Mouse (Mus musculus) left cerebral cortex, postnatal 10 days (tissue): ENCODE data around the gene Bcor. TPM values are rescaled to one million over a fixed set of nuclear protein-coding genes. Genes with fewer than 3 reads are reported as not detected.

Experiments used
- DNase-seq, 2 experiments: peaks; one replicate each; pipeline ENCODE4 v3.0.0; 2021 to 2022; ENCODE audit warnings: low spot score in 2 of 2, mixed read lengths in 1 of 2; ENCODE audit errors: extremely low spot score in 1 of 2
- intact Hi-C: fragments of 180-260 bp; cut with DNase I; formaldehyde crosslinking; loops from one replicate; pipeline ENCODE4 v1.15.1; 2025
- total RNA-seq, 2 experiments: library from RNA; stranded (reverse); gene quantifications; 2 replicates each; pipeline ENCODE4 v1.2.3; 2021

Bcor gene
- total RNA-seq, 2 experiments from 2014 or later: 24.8 to 25.8 TPM

GRCm38 (mm10) chrX:12080904-12081740, 79.0 kb downstream of the Bcor start:
- intact Hi-C loops: no loop called here
- peak in 1 of 2 experiments; percentile 71 for DNase-seq

- intact Hi-C loops: no loop called here
- peak in 1 of 2 experiments; percentile 81 for DNase-seq
These were observed 79.9 kb downstream of the Bcor start for GRCm38 (mm10) chrX:12080095-12080903.

GRCm38 (mm10) chrX:12079309-12080094, 80.7 kb downstream of the Bcor start:
- DNase-seq: peak in 1 of 2 experiments; percentile 70
- intact Hi-C loops: loop anchor here (10.0 kb wide), 1 partner anchor 275 kb away; no protein-coding TSS in a partner anchor

- DNase-seq: no peak
- intact Hi-C loops: loop anchor here (10.0 kb wide), 1 partner anchor 274 kb away; no protein-coding TSS in a partner anchor
These were observed 81.2 kb downstream of the Bcor start for GRCm38 (mm10) chrX:12079059-12079308.

DNA sequence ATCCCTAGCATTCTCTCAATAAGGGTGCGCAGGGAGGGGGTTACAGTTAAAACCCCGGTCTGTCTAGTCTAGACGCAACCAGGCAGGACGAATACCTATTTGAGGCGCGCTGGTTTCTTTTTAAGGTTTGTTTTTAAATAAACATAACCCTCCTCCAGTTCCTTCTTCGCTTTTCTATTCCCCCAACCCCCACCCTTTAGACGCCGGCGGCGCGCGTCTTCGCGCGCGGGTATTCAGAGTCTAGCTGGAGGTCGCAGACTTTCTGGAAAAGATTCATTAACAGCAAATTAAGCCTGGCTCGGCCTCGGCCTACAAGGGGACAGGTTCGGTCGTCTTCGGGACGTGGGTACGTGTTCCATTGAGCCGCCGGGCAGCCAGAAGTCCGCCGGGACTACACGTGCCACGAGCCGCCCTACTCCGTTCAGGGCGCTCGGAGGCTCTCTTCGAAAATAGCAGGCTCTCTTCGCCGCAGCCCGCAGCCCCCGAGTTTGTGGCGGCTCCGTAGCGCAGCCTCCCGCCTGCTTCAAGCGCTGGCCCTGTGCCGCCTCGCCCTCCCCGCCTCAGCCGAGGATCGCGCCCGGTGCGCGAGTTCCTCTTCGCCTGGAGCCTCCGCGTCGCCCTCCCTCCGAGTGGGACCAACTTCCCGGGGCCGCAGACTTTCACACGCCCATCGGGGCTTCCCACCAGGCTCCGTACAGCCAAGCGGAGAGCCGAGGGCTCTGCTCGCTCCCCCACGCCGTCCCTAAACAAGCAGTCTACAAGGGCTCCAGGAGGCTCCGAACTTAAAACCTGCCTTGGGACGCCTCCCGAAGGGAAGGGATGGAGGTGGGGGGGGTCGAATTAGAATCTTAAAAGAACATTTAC, 81.7 kb downstream of the Bcor start:
- intact Hi-C loops: loop anchor here (10.0 kb wide), 1 partner anchor 274 kb away; no protein-coding TSS in a partner anchor
- DNase-seq: peak in 1 of 2 experiments; percentile 68

GRCm38 (mm10) chrX:12077601-12077980, 82.6 kb downstream of the Bcor start:
- DNase-seq: no peak
- intact Hi-C loops: loop anchor here (10.0 kb wide), 1 partner anchor 273 kb away; no protein-coding TSS in a partner anchor

DNA sequence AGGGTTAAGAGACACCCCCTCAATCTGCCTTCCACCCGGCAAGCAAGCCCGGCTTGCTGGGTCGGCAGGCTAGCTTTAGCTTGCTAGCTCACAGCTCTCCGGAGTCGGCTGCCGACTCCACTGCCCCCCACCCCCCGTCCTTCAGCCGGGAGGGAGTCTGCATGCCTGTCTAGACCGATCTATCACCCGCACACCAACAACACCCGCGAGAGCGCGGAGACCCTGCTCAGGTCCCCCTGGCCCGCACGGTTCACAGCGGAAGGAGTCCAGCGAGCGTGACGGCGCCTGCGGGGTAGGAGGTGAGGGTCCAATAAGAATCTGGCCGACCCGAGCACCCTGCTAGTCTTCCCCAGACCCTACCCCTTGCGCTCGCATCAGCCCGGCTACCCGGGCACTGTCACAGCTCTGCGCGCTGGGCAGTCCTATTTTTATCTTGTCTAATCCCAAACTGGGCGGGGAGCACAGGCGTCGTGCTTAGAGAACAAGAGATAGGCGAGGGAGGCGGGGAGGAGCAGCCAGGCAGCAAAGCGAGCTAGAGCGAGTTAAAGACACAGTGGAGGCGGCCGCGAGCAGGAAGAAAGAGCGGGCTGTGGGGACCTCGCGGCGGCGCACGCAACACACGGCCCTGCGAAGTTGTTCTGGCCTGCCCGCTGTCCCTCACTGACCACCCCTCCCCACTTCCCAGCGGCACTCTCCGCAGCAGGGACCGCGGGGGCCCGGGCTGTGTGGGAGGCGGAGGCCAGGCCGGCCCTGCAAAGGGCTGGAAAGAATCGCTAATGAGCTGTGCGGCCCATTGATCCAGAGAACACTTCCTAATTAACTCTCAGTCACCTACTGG, 83.2 kb downstream of the Bcor start:
- peak in 1 of 2 experiments; percentile 67 for DNase-seq
- intact Hi-C loops: loop anchor here (10.0 kb wide), 1 partner anchor 272 kb away; no protein-coding TSS in a partner anchor

DNA sequence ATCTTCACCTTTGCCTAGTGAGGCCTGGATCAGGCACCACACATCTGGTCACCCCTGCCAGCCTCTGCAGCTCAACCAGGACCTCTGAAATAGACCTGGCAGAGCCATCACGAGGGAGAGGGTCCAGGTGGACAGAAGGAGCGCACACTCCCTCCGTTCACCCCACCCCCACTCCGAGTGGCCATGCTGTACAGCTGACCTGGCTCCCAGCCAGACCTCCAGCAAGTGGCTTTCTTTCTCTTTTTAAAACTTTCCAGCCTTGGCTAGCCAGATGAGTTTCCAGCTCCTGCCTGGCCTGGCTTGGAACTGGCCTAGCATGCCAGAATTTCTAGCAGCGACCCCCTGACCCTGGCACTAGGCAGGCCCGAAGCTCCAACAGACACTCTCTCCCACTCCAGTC, 87.4 kb downstream of the Bcor start:
- DNase-seq: peak in 1 of 2 experiments; percentile 57
- intact Hi-C loops: loop anchor here (10.0 kb wide), 1 partner anchor 268 kb away; no protein-coding TSS in a partner anchor

DNA sequence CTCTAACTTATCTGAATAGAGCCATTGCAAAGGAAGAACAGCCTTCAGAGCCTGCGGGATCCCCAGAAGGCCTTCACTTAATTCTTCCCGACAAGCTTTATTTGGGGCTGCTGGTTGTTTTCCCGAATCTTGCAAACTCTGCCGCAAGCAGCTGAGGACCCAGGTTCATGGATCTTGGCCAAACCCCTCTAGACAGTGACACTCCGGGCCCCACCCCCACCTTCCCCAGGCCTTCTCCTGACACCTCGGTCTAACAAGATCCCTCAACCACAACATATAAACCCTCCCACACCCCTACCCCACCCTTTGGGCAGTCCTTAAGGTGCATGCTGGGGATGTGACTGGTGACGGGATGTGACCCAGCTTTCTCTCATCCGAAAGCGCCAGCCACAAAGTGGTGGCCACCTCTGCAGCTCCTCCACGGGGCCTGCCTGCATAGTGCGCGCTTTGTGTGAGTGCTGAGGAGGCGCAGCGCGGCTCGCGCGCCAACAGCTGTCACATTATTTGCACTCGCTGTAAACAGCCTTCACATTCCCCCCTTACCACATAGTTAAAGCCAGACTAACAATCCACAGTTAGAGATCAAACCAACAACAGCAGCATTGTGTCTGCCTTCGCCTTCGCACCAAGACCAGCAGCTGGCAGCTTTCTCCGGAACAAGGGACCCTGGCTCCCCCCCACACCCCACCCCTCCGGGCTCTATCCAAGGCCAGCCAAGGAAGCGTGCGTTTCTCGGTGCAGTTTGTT, 91.0 kb downstream of the Bcor start:
- intact Hi-C loops: loop anchor here (5.0 kb wide), 1 partner anchor 62 kb away; no protein-coding TSS in a partner anchor
- DNase-seq: no peak

- intact Hi-C loops: loop anchor here (5.0 kb wide), 1 partner anchor 61 kb away; no protein-coding TSS in a partner anchor
- no peak for DNase-seq
These were observed 92.2 kb downstream of the Bcor start for GRCm38 (mm10) chrX:12067851-12068510.

- intact Hi-C loops: loop anchor here (5.0 kb wide), 1 partner anchor 60 kb away; no protein-coding TSS in a partner anchor
- DNase-seq: no peak
These were observed 93.1 kb downstream of the Bcor start for GRCm38 (mm10) chrX:12067031-12067430.

DNA sequence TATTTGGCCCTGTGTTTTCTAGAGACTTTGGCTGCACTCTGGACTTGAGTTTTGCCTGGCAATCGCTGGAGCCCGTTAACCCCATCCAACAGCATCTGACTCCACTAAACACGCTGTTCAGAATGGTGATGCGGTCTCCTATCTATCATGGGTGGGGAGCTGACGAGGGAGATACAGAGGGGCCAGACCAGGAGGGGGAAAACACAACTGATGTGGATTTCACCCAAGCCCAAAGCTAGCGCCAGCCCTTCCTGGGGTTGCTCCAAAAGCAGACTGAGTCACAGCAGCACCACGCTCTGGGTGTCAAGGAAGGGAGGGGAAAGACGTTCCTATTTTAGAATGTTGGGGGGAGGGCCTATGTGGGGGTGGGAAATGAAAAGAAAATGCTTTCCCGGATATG, 94.4 kb downstream of the Bcor start:
- DNase-seq: no peak
- intact Hi-C loops: loop anchor here (5.0 kb wide), 1 partner anchor 58 kb away; no protein-coding TSS in a partner anchor

DNA sequence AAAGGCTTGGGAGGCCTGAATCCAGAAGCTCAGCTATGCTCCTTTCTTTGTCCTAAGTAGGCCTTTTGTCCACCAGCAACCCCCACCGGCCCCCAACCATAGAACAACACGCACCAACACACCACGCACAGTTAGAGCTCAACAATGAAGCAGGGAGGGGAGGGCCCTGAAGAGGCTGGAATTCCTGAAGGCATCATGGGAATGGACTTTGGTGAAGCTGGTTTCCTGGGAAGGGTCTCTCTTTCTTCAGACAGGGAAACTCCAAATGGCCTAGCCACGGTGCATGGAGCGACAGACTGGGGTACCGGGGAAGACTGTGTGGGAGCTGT, 97.3 kb downstream of the Bcor start:
- intact Hi-C loops: no loop called here

GRCm38 (mm10) chrX:12062121-12062931, 97.8 kb downstream of the Bcor start:
- no peak for DNase-seq
- intact Hi-C loops: no loop called here

More for the DNA sequence above, 97.3 kb downstream of the Bcor start:
- DNase-seq: no peak

DNA sequence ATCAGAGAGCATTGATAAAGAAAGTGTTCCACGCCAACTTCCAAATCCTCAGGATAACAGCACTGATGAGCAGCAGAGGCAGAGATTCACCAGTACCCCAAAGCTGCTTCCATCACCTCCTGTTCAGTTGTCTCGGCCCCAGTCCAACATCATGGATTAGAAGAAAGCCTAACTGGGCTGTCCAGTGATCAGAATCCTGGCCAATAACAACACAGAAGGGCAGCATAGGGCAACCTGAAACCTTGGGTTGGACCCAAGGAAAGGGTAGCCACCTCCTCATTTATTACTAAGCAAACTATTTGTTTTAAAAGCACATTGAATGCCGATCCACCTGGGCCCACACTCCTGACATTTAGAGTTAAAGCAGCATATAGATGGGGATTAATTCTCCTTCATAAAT, 99.3 kb downstream of the Bcor start:
- intact Hi-C loops: no loop called here

More for the DNA sequence above, 99.3 kb downstream of the Bcor start:
- no peak for DNase-seq
